Mouse (Mus musculus): ENCODE data around the gene Ccdc12. TPM values are rescaled to one million over a fixed set of nuclear protein-coding genes. Genes with fewer than 3 reads are reported as not detected.

The Ccdc12 gene
- polyA plus RNA-seq, 1 experiment from 2014 or later, result 101 TPM

DNA sequence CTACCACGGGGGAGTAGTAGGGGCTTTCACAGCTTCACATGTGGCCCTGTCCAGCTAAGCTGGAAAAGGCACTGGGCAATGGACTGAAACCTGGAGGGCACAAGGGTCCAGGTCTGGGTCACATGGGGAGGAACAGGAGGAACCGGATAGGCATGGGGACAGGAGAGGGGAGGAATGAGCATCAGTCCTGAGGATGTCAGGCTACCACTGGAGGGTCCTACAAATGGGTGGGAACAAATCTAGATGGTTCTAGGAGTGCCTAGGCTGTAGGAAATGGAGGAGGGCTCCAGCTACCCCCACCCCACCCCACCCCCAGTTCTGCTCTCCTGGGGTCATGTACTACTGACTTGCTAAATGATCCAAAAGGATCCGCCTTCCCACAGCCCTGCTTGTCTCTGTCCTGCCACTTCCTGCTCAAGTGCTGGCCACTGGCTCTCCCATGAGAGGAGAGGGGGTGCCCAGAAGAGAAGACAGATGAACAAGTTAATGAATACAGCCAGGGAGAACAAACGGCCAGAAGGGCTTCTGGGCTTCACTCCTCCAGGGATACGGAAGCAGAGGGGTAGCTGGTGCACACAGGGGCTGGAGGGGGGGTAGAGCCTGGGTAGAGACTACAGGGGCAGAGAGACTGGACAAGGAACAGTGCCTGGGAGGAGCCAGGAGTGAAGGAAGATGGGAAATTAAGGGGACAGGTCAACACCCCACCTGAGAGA lies 13.3 kb upstream of the Ccdc12 start:
- ATAC-seq, result no peak
- no peak overlapping the region for H3K4me3 ChIP-seq (ENCODE audit: low read length)
- WGBS, result 41% methylated on average over 5 of the region's 5 CpGs

DNA sequence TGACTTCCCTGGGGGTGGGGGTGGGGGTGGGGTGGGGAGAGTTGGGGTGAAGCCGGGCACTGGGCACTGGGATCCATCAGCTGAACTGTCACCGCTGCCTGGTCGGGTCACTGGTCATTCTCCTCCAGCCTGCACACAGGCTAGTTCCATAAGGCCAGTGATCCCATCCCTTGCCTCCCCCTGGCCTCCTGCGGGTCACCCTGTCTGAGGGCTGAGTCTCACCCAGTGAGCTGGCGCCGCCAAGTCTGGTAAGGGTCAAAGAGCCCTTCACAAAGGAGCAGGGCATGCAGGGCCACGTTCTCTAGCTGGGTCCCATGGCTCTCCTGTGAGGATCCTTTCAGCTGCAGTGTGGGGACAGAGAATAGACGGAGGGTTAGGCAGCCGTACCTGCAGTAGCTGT lies 12.5 kb upstream of the Ccdc12 start:
- ATAC-seq, result no peak
- H3K9me3 ChIP-seq (ENCODE audit: control insufficient read depth, low read length), result no peaks in the 10 kb centered on the region
- H3K4me2 ChIP-seq (ENCODE audit: low read length), result no peak overlapping the region
- H3K4me3 ChIP-seq (ENCODE audit: low read length), result no peak overlapping the region
- no peaks in the 10 kb centered on the region for H3K27me3 ChIP-seq (replicated peaks; ENCODE audit: control insufficient read depth, insufficient read depth, low read length)
- no peaks in the 10 kb centered on the region for H3K4me1 ChIP-seq (ENCODE audit: control insufficient read depth, insufficient read depth, low read depth, low read length)
- no peak overlapping the region for H3K9ac ChIP-seq (ENCODE audit: low read depth, low read length)
- 73% methylated on average over 9 of the region's 9 CpGs for WGBS
- no peak overlapping the region for H3K27ac ChIP-seq (ENCODE audit: low read depth, low read length)
- no peaks in the 10 kb centered on the region for H3K36me3 ChIP-seq (ENCODE audit: control insufficient read depth, insufficient read depth, low read length)

More for the DNA sequence above, 13.3 kb upstream of the Ccdc12 start:
- Histone ChIP-seq H3K9ac (ENCODE audit: low read depth, low read length) (no peak overlapping the region), H3K36me3 (ENCODE audit: control insufficient read depth, insufficient read depth, low read length) (peaks cover 2% of the 10 kb centered on the region; the same call in 1 of the 2 replicates), H3K4me1 (ENCODE audit: control insufficient read depth, insufficient read depth, low read depth, low read length) (no peaks in the 10 kb centered on the region), H3K27ac (ENCODE audit: low read depth, low read length) (no peak overlapping the region), H3K27me3 (replicated peaks; ENCODE audit: control insufficient read depth, insufficient read depth, low read length) (no peaks in the 10 kb centered on the region), H3K4me2 (ENCODE audit: low read length) (no peak overlapping the region), H3K9me3 (ENCODE audit: control insufficient read depth, low read length) (no peaks in the 10 kb centered on the region)

DNA sequence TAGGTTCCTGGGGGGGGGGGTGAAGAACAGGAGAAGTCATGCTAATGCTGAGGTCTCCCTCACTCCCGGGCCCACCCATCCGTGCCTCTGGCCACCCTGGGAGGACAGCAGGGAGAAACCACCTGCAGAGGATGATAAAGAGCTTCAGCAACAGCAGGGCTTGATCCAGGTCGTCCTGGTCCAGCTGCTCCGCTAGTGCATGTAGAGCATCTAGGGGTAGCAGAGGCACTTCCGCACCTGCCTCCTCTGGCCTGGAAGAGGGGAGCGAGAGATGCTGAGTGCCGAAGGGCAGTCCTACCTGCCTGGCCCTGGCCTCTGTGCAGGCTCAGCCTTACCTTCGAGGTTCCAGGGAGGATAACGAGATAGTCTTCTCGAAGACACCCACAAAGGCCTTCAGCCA lies 12.0 kb upstream of the Ccdc12 start:
- Histone ChIP-seq H3K36me3 (ENCODE audit: control insufficient read depth, insufficient read depth, low read length) (no peaks in the 10 kb centered on the region), H3K27me3 (replicated peaks; ENCODE audit: control insufficient read depth, insufficient read depth, low read length) (no peaks in the 10 kb centered on the region), H3K4me1 (ENCODE audit: control insufficient read depth, insufficient read depth, low read depth, low read length) (peaks cover under 1% of the 10 kb centered on the region; the same call in 1 of the 2 replicates), H3K4me2 (ENCODE audit: low read length) (no peak overlapping the region), H3K9ac (ENCODE audit: low read depth, low read length) (no peak overlapping the region), H3K27ac (ENCODE audit: low read depth, low read length) (no peak overlapping the region), H3K4me3 (ENCODE audit: low read length) (no peak overlapping the region), H3K9me3 (ENCODE audit: control insufficient read depth, low read length) (no peaks in the 10 kb centered on the region)
- no peak for ATAC-seq
- 86% methylated on average over 10 of the region's 10 CpGs for WGBS

DNA sequence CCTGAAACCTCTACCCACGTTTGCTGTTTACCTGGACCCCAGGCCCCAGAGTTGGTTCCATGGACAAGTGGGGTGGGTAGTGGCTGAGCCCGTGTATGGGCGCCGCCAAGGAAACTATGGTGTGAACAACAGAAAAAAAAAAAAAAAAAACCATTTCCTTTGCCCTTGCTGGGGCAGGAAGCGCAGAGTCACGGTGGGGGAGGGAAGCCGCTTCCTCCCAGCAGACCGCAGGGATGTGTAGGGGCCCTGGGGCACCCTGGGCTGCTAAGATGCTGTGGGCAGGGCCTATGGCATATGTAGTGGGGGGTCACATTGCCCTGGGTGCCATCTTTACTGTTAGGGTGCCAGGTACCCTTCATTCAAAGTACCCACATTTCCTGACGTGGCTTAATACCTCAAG lies 11.1 kb upstream of the Ccdc12 start:
- no peak overlapping the region for H3K27ac ChIP-seq (ENCODE audit: low read depth, low read length)
- H3K9me3 ChIP-seq (ENCODE audit: control insufficient read depth, low read length), result no peaks in the 10 kb centered on the region
- no peak for ATAC-seq
- H3K4me3 ChIP-seq (ENCODE audit: low read length), result no peak overlapping the region
- H3K27me3 ChIP-seq (replicated peaks; ENCODE audit: control insufficient read depth, insufficient read depth, low read length), result no peaks in the 10 kb centered on the region
- no peak overlapping the region for H3K4me2 ChIP-seq (ENCODE audit: low read length)
- peaks cover 5% of the 10 kb centered on the region for H3K4me1 ChIP-seq (ENCODE audit: control insufficient read depth, insufficient read depth, low read depth, low read length)
- H3K36me3 ChIP-seq (ENCODE audit: control insufficient read depth, insufficient read depth, low read length), result no peaks in the 10 kb centered on the region
- no peak overlapping the region for H3K9ac ChIP-seq (ENCODE audit: low read depth, low read length)
- 82% methylated on average over 9 of the region's 9 CpGs for WGBS

DNA sequence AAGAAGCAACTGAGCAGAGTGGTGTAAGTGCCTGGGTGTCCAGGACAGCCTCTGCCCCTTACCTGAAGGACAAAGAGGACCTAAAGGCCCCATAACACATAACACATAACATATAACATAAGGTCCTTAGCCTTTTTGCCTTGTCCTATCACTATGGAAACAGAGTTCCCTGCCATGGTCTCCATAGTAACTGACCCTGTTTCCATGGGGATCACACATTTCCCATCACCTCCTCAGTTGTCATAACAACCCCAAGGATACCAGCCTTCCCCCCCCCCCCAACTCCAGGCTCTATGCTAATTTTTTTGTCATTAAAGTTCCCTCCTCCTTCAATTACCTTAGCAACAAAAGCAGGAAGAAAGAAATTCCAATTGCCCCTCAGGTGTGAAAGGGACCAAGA lies 6.5 kb upstream of the Ccdc12 start:
- no peak overlapping the region for H3K4me3 ChIP-seq (ENCODE audit: low read length)
- H3K9me3 ChIP-seq (ENCODE audit: control insufficient read depth, low read length), result no peaks in the 10 kb centered on the region
- H3K4me2 ChIP-seq (ENCODE audit: low read length), result peak overlapping the region; percentile 17; the same call in 1 of the 2 replicates
- peaks cover 25% of the 10 kb centered on the region for H3K4me1 ChIP-seq (ENCODE audit: control insufficient read depth, insufficient read depth, low read depth, low read length)
- no peak overlapping the region for H3K9ac ChIP-seq (ENCODE audit: low read depth, low read length)
- H3K27ac ChIP-seq (ENCODE audit: low read depth, low read length), result peak overlapping the region; percentile 54
- ATAC-seq, result 0 out of 2 replicates have a peak, but pooled peaks have one; percentile 12
- H3K36me3 ChIP-seq (ENCODE audit: control insufficient read depth, insufficient read depth, low read length), result no peaks in the 10 kb centered on the region
- peaks cover 7% of the 10 kb centered on the region for H3K27me3 ChIP-seq (replicated peaks; ENCODE audit: control insufficient read depth, insufficient read depth, low read length)

DNA sequence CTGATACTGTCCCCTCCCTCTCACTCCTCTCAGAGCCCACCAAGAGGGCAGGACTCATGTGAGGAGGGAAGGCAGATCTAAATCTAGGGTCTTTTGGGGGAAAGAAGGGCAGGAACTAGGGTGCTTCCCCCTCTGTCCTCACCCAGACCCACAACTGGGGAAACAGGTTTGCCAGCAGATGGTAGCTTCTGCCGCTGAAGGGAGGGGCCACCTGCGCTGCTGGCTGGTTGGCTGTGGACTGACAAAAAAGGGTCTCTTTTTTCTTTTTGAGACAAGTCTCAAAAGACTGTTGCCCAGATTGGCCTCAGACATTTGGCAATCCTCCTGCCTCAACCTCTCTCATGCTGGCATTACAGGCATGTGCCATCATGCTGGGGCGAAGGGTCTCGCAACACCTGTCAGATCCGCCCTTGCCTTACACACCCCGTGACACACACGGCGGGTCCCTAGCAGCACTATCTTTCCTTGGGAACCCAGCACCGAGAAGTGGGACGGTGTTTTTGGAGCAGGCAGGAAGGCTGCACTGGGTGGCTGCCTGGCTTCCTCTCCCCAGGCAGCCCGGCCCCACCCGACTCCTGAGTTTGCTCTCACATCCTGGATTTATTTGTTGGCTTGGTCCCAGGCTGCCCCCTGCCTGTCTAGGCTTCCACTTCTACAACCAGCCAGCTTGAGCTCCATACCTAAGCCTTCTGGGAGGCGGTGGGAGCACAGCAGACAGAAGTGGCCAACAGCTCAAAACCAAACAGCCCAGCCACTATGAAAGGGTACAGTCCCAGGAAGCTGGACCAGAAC lies 4.2 kb upstream of the Ccdc12 start:
- no peak for ATAC-seq
- 42% methylated on average over 13 of the region's 13 CpGs for WGBS
- Histone ChIP-seq H3K27me3 (replicated peaks; ENCODE audit: control insufficient read depth, insufficient read depth, low read length) (peaks cover 7% of the 10 kb centered on the region), H3K4me1 (ENCODE audit: control insufficient read depth, insufficient read depth, low read depth, low read length) (peaks cover 30% of the 10 kb centered on the region), H3K4me2 (ENCODE audit: low read length) (peak overlapping the region; percentile 100), H3K36me3 (ENCODE audit: control insufficient read depth, insufficient read depth, low read length) (no peaks in the 10 kb centered on the region), H3K4me3 (ENCODE audit: low read length) (no peak overlapping the region), H3K27ac (ENCODE audit: low read depth, low read length) (no peak overlapping the region), H3K9me3 (ENCODE audit: control insufficient read depth, low read length) (no peaks in the 10 kb centered on the region), H3K9ac (ENCODE audit: low read depth, low read length) (no peak overlapping the region)

DNA sequence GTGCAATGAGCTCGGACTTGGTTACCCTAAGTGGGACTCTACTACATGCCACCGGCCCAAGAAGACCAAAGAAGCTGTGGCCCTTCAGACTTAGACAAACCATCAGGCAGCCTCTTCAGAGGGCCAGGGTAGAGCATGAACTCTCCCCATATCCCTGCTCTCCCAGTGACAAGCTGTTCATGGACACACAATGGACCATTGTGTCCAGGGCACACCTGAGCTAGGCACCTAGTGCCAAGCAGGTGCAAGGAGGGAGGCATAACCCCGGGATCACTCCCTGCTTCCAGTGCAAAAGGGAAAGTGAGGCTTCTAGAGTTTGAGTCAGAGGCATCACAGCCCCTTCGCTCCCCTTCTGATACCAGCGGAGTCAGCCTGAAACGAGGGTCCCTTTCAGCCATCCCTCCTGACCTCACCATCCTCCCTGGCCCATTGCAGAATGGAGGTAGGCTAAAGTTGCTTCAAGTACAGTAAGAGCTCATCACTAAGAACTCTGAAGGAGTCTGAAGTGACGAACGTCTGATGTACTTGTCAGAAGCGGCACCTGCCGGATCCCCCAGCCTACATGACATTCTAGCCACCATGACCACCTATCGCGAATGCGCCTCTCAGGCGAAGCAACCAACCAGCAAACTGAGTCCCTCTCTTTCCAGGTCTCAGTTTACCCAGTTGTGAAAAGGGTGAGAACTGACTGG lies 3.2 kb upstream of the Ccdc12 start:
- H3K9ac ChIP-seq (ENCODE audit: low read depth, low read length), result peak overlapping the region; percentile 83
- ATAC-seq, result no peak
- no peaks in the 10 kb centered on the region for H3K36me3 ChIP-seq (ENCODE audit: control insufficient read depth, insufficient read depth, low read length)
- H3K4me2 ChIP-seq (ENCODE audit: low read length), result peak overlapping the region; percentile 100
- H3K27me3 ChIP-seq (replicated peaks; ENCODE audit: control insufficient read depth, insufficient read depth, low read length), result peaks cover 7% of the 10 kb centered on the region
- H3K4me1 ChIP-seq (ENCODE audit: control insufficient read depth, insufficient read depth, low read depth, low read length), result peaks cover 38% of the 10 kb centered on the region
- H3K27ac ChIP-seq (ENCODE audit: low read depth, low read length), result no peak overlapping the region; the same call in 1 of the 2 replicates
- H3K4me3 ChIP-seq (ENCODE audit: low read length), result peak overlapping the region; percentile 83
- 22% methylated on average over 14 of the region's 14 CpGs for WGBS
- no peaks in the 10 kb centered on the region for H3K9me3 ChIP-seq (ENCODE audit: control insufficient read depth, low read length)

DNA sequence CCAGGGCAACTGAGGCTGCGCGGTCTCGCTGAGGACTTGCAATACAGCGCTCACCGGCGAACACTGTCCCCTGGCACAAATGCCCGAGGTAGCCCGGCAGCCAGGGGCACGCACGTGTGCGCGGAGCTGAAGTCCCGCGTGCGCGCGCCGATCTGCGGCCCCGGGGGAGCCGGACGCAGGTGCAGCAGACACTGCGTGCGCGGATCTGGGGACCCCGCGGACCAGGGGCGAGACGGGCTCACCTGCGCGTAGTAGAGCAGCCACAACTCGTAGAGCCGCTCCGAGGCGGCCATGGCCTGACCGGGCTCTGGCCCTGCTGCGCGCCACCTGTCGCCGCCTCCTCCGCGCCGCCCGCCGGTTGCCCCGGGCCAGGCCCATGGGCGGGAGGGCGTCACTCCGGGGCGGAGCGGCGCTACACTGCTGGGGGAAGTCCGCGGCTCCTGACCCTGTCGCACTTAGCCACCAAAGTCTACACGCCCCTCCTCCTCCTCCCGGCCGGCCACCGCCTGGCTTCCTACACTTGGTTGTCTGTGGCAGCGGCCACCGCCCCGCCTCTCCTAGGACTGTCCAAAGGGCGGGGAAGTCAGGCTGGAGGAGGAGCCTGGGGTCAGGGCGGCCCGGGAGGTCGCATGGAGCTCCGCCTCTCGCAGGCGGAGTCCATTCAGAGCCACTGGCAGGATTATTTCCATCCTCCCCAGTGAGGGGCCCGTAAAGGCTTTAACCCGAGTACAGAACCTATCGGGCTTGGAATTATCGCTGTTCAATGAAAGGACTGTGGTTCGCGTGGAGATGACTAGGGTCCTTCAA lies 2.4 kb upstream of the Ccdc12 start, which contains the start of gene Nbeal2:
Gene Nbeal2, minus strand, starts transcription at position 507 of the 807 bp plus-strand sequence.
- peak; percentile 57 for ATAC-seq
- Histone ChIP-seq H3K4me3 (ENCODE audit: low read length) (peak within 1 kb of the TSS; percentile 83), H3K36me3 (ENCODE audit: control insufficient read depth, insufficient read depth, low read length) (no peaks in the 10 kb centered on the region), H3K9ac (ENCODE audit: low read depth, low read length) (peak within 1 kb of the TSS; percentile 83), H3K4me1 (ENCODE audit: control insufficient read depth, insufficient read depth, low read depth, low read length) (peaks cover 38% of the 10 kb centered on the region), H3K4me2 (ENCODE audit: low read length) (peak within 1 kb of the TSS; percentile 100), H3K27ac (ENCODE audit: low read depth, low read length) (peak within 1 kb of the TSS; percentile 29; the same call in 1 of the 2 replicates), H3K27me3 (replicated peaks; ENCODE audit: control insufficient read depth, insufficient read depth, low read length) (peaks cover 7% of the 10 kb centered on the region), H3K9me3 (ENCODE audit: control insufficient read depth, low read length) (no peaks in the 10 kb centered on the region)
- under 1% methylated on average over 41 of the region's 75 CpGs for WGBS

Measured in hindbrain, embryonic 16.5 days (tissue).